ENCODE assay signal across 16 mouse cellular contexts in the genomic region with DNA sequence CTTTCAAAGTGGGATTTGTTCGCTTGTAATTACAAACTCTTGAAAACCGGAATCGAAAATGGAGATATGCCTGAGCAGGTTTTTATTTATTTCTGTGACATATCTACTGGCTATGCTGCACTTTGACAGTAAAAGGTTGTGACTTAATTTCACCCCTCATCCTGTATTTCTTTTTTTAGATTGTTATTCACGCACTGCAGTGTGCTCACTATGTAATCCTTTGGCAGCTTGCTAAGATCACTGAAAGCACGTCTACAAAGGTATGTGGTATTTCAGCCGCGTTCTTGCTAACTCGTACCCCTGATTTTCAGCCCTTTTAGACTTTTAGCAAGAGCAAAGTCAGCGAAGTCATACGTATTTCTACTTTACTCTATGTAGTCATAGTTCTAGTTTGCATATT.
"Had no signal": no experiment of that assay in that cellular context is flagged by ENCODE, and none has a peak within 500 bp of the region (broad histone marks: within the 10 kb centered on the region; RNA-seq: fewer than 3 reads in every experiment).

No protein-coding gene starts in this region.

- H3K4me2 ChIP-seq: lung, embryonic 14.5 days; midbrain, embryonic 12.5 days; neural tube, embryonic 13.5 days; neural tube, embryonic 15.5 days had no signal

- H3K36me3 ChIP-seq: neural tube, embryonic 15.5 days had no signal

- DNase-seq: lung, adult 18-20 months; lung, embryonic 14.5 days; lung, postnatal 10 days; lung, postnatal 4 days; midbrain, embryonic 14.5 days; right cerebral cortex, postnatal 14 days; spleen, adult 18-20 months; thymus, adult 18-20 months; thymus, postnatal 14 days; thymus, postnatal 36 days had no signal

- ATAC-seq: midbrain, embryonic 16.5 days had no signal

- H3K4me3 ChIP-seq: midbrain, embryonic 10.5 days; midbrain, embryonic 12.5 days; myocyte; neural tube, embryonic 13.5 days; neural tube, embryonic 15.5 days had no signal

- H3K27me3 ChIP-seq: midbrain, embryonic 12.5 days; neural tube, embryonic 13.5 days; neural tube, embryonic 15.5 days had no signal

- H3K4me1 ChIP-seq: midbrain, embryonic 10.5 days; midbrain, embryonic 12.5 days; neural tube, embryonic 13.5 days; neural tube, embryonic 15.5 days had no signal

- H3K9me3 ChIP-seq: midbrain, embryonic 10.5 days; midbrain, embryonic 12.5 days; neural tube, embryonic 13.5 days; neural tube, embryonic 15.5 days had no signal

- H3K27ac ChIP-seq: midbrain, embryonic 10.5 days; midbrain, embryonic 12.5 days; neural tube, embryonic 13.5 days; neural tube, embryonic 15.5 days had no signal

- H3K9ac ChIP-seq: lung, embryonic 14.5 days; midbrain, embryonic 12.5 days; neural tube, embryonic 13.5 days; neural tube, embryonic 15.5 days had no signal
